Mouse (Mus musculus) kidney, embryonic 15.5 days (tissue): Measurements from ENCODE around the gene Elf2. TPM values are rescaled to one million over a fixed set of nuclear protein-coding genes. Genes with fewer than 3 reads are reported as not detected.
A peak's percentile ranks its signal among the peaks of the same experiment; 100 is the strongest.

Experiments
- ATAC-seq: fragments of 200-750 bp; cut with Nextera tagmentation; replicated peaks from 2 replicates; pipeline ENCODE4 v1.8.0; 2017; ENCODE audit warnings: moderate TSS enrichment; ENCODE audit not compliant: low FRiP score
- H3K27ac ChIP-seq: fragments of 300-500 bp; sonication (generic); 2 replicates; pipeline ENCODE4 v1.5.1; 2015; ENCODE audit warnings: mild to moderate bottlenecking, inconsistent platforms
- H3K27me3 ChIP-seq: fragments of 300-500 bp; sonication (generic); 2 replicates; pipeline ENCODE4 v1.6.1; 2015; ENCODE audit warnings: inconsistent platforms
- H3K36me3 ChIP-seq: fragments of 300-500 bp; sonication (generic); 2 replicates; pipeline ENCODE4 v1.6.1; 2015; ENCODE audit warnings: inconsistent platforms
- H3K4me1 ChIP-seq: fragments of 300-500 bp; sonication (generic); 2 replicates; pipeline ENCODE4 v1.6.1; 2015; ENCODE audit warnings: inconsistent platforms
- H3K4me2 ChIP-seq: fragments of 300-500 bp; sonication (generic); 2 replicates; pipeline ENCODE4 v1.6.1; 2015; ENCODE audit warnings: moderate library complexity, mild to moderate bottlenecking, inconsistent platforms
- H3K4me3 ChIP-seq: fragments of 300-500 bp; sonication (generic); replicated peaks from 2 replicates; pipeline ENCODE4 v1.5.1; 2015; ENCODE audit warnings: mild to moderate bottlenecking, inconsistent platforms
- H3K9ac ChIP-seq: fragments of 300-500 bp; sonication (generic); 2 replicates; pipeline ENCODE4 v1.6.1; 2015; ENCODE audit warnings: mild to moderate bottlenecking, inconsistent platforms
- H3K9me3 ChIP-seq: fragments of 300-500 bp; sonication (generic); replicated peaks from 2 replicates; pipeline ENCODE4 v1.6.1; 2016; ENCODE audit warnings: inconsistent platforms
- WGBS: fragments of 180-500 bp; shearing (Covaris S2); methylation state at CpG from one replicate; pipeline ENCODE4 v1.1.7; 2015; ENCODE audit warnings: mixed read lengths; 5-methylcytosine and 5-hydroxymethylcytosine counted together
- polyA plus RNA-seq: library from polyadenylated mRNA; unstranded; fragments of >200 nt; fragmentation: Nextera tagmentation; extraction: Ambion mirVana; gene quantifications from 2 replicates; pipeline ENCODE4 v1.2.1, GENCODE M21; 2015

Elf2 gene
- 58.2 and 73.7 TPM in 2 replicates for polyA plus RNA-seq

- peak; percentile 84 for ATAC-seq
- Histone ChIP-seq H3K27ac (peak within 1 kb of the TSS; percentile 97), H3K9me3 (no peaks in the 10 kb centered on the region), H3K4me3 (peak within 1 kb of the TSS; percentile 95), H3K4me2 (peak within 1 kb of the TSS; percentile 95), H3K4me1 (peaks cover 13% of the 10 kb centered on the region), H3K9ac (peak within 1 kb of the TSS; percentile 86), H3K27me3 (no peaks in the 10 kb centered on the region), H3K36me3 (no peaks in the 10 kb centered on the region)
- under 1% methylated on average over 45 of the region's 87 CpGs for whole genome bisulfite sequencing
Observed at GRCm38 (mm10) chr3:51340552-51341267, at the start of gene Elf2. TSS of gene Elf2 (minus strand) at chr3:51340663.

- peak; percentile 74 for ATAC-seq
- H3K4me2 ChIP-seq: peak overlapping the region; percentile 53
- H3K4me3 ChIP-seq: peak overlapping the region; percentile 26
- peaks cover 7% of the 10 kb centered on the region for H3K4me1 ChIP-seq
- no peak overlapping the region for H3K27ac ChIP-seq
- 0 out of 2 replicates have a peak overlapping the region, but pooled peaks have one; percentile 23 for H3K9ac ChIP-seq
- H3K27me3 ChIP-seq: peaks cover 14% of the 10 kb centered on the region; the same call in 1 of the 2 replicates
- H3K36me3 ChIP-seq: no peaks in the 10 kb centered on the region
- WGBS: 3% methylated on average over 13 of the region's 13 CpGs
- H3K9me3 ChIP-seq: no peaks in the 10 kb centered on the region
Observed at GRCm38 (mm10) chr3:51388904-51389303, 48.4 kb upstream of the Elf2 start.

DNA sequence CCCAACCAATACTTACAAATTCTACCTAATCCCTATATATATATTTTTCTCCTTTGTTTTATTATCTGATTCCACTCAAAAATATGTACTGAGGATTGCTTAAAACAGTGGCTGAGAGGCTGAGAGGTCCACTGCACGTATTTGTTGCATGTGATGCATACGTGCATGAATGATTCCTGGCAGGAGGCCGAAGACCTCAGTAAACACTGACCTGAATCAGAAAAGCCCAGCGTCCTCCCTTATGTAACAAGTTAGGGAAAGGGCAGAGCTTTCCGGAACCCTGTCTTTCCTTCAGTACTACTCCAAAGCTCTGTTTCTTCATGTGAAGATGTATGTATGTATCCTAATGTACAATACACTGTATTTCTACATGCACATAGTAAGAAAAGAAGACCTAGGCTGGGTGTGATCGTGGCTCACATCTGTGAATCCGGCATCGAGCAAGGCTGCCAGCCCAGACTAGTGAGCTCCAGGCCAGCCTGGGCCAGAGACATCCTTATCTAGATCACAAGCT, 47.5 kb upstream of the Elf2 start:
- Histone ChIP-seq H3K4me1 (peaks cover 9% of the 10 kb centered on the region), H3K27me3 (peaks cover 14% of the 10 kb centered on the region; the same call in 1 of the 2 replicates), H3K27ac (no peak overlapping the region), H3K9me3 (no peaks in the 10 kb centered on the region), H3K9ac (no peak overlapping the region), H3K36me3 (no peaks in the 10 kb centered on the region), H3K4me2 (no peak overlapping the region), H3K4me3 (no peak overlapping the region)
- ATAC-seq: no peak
- 71% methylated on average over 8 of the region's 8 CpGs for WGBS

- Histone ChIP-seq H3K9me3 (no peaks in the 10 kb centered on the region), H3K4me2 (no peak overlapping the region), H3K27me3 (peaks cover 14% of the 10 kb centered on the region; the same call in 1 of the 2 replicates), H3K36me3 (no peaks in the 10 kb centered on the region), H3K27ac (no peak overlapping the region), H3K4me3 (no peak overlapping the region), H3K4me1 (peaks cover 9% of the 10 kb centered on the region), H3K9ac (no peak overlapping the region)
- 75% methylated on average over 3 of the region's 3 CpGs for WGBS
- ATAC-seq: no peak
Observed at GRCm38 (mm10) chr3:51387134-51387451, 46.6 kb upstream of the Elf2 start.

DNA sequence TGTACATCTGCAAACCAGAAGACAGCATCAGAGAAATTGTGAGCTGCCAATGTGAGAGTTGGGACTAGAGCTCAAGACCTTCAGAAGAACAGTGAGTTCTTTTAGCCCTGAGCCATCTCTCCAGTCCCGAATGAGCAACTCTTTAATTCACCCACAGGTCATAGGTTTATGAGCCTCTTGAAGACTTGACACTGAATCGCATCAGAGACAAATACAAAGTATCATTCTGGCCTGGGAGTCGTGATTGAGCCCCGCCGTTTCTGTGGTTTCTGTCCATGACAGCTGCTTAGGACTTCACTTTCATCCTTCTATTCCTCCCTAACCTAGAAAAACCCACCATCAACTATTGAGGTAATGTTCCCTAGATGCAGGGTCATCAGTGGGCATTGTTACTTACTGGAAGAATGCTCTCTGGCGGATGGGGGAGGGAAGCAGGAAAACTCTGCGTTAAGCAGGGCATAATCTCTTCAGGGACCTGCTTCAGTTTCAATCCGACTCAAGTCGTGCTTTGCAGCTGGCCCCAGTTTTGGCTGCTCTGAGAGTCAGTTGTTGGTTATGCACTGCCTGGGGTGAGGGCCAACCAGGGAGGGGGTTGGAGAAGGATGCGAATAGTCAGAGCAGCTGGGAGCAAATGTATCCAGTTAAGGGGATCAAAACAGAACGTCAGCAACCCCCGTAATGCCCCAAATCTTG, 46.1 kb upstream of the Elf2 start:
- Histone ChIP-seq H3K9ac (no peak overlapping the region), H3K9me3 (no peaks in the 10 kb centered on the region), H3K4me2 (no peak overlapping the region), H3K36me3 (no peaks in the 10 kb centered on the region), H3K27ac (no peak overlapping the region), H3K27me3 (peaks cover 14% of the 10 kb centered on the region; the same call in 1 of the 2 replicates), H3K4me3 (no peak overlapping the region), H3K4me1 (peaks cover 9% of the 10 kb centered on the region)
- ATAC-seq: no peak
- WGBS: 36% methylated on average over 12 of the region's 12 CpGs

DNA sequence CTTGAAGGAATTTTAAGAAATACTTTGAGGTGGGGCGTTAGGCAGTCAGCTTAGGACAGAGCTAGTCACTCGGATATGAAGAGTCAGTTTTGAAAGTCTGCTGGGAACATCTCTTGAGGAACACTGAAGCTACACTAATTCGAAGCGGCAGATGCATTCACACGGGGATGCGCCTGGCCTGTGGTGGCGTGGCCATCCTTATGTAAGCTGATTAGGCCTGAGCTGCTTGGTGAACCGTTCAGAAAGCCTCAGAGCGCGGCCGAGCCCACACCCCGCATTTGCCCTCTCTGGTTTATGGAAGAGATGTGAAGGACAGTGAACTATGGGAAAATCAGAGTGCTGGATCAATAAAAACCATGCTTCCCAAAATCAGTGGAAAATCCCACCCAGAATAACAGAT, 42.9 kb upstream of the Elf2 start:
- Histone ChIP-seq H3K9ac (no peak overlapping the region), H3K27ac (no peak overlapping the region), H3K4me3 (no peak overlapping the region), H3K27me3 (0 out of 2 replicates have a peak, but pooled peaks cover 5% of the 10 kb centered on the region), H3K4me2 (no peak overlapping the region), H3K4me1 (peaks cover 9% of the 10 kb centered on the region), H3K36me3 (no peaks in the 10 kb centered on the region), H3K9me3 (no peaks in the 10 kb centered on the region)
- no peak for ATAC-seq
- 55% methylated on average over 12 of the region's 12 CpGs for WGBS

GRCm38 (mm10) chr3:51380660-51381014, 40.2 kb upstream of the Elf2 start:
- Histone ChIP-seq H3K9ac (no peak overlapping the region), H3K9me3 (no peaks in the 10 kb centered on the region), H3K27me3 (no peaks in the 10 kb centered on the region), H3K27ac (no peak overlapping the region), H3K4me3 (no peak overlapping the region), H3K4me2 (no peak overlapping the region), H3K4me1 (peaks cover 14% of the 10 kb centered on the region), H3K36me3 (no peaks in the 10 kb centered on the region)
- WGBS: 79% methylated on average over 2 of the region's 5 CpGs
- ATAC-seq: no peak

GRCm38 (mm10) chr3:51379786-51380659, 39.6 kb upstream of the Elf2 start:
- no peak for ATAC-seq
- 63% methylated on average over 5 of the region's 5 CpGs for whole genome bisulfite sequencing
- 0 out of 2 replicates have a peak overlapping the region, but pooled peaks have one; percentile 56 for H3K27ac ChIP-seq

GRCm38 (mm10) chr3:51378665-51378946, 38.1 kb upstream of the Elf2 start:
- Histone ChIP-seq H3K27me3 (no peaks in the 10 kb centered on the region), H3K36me3 (no peaks in the 10 kb centered on the region), H3K9me3 (no peaks in the 10 kb centered on the region), H3K27ac (no peak overlapping the region), H3K4me3 (peak overlapping the region; percentile 34), H3K9ac (peak overlapping the region; percentile 29; the same call in 1 of the 2 replicates), H3K4me2 (peak overlapping the region; percentile 56), H3K4me1 (peaks cover 14% of the 10 kb centered on the region)
- ATAC-seq: no peak
- 80% methylated on average over 3 of the region's 3 CpGs for WGBS

More at GRCm38 (mm10) chr3:51379786-51380659, 39.6 kb upstream of the Elf2 start:
- no peak overlapping the region for H3K4me2 ChIP-seq
- H3K9ac ChIP-seq: no peak overlapping the region
- H3K9me3 ChIP-seq: no peaks in the 10 kb centered on the region
- no peak overlapping the region for H3K4me3 ChIP-seq
- no peaks in the 10 kb centered on the region for H3K27me3 ChIP-seq
- peaks cover 14% of the 10 kb centered on the region for H3K4me1 ChIP-seq
- H3K36me3 ChIP-seq: no peaks in the 10 kb centered on the region

GRCm38 (mm10) chr3:51377878-51378664, 37.6 kb upstream of the Elf2 start:
- H3K27me3 ChIP-seq: no peaks in the 10 kb centered on the region
- peak overlapping the region; percentile 56 for H3K4me2 ChIP-seq
- H3K36me3 ChIP-seq: no peaks in the 10 kb centered on the region
- 39% methylated on average over 31 of the region's 31 CpGs for WGBS
- H3K4me3 ChIP-seq: peak overlapping the region; percentile 34
- ATAC-seq: peak; percentile 33; the same call in 1 of the 2 replicates
- H3K9me3 ChIP-seq: no peaks in the 10 kb centered on the region
- H3K4me1 ChIP-seq: peaks cover 12% of the 10 kb centered on the region
- no peak overlapping the region for H3K27ac ChIP-seq
- H3K9ac ChIP-seq: peak overlapping the region; percentile 29; the same call in 1 of the 2 replicates
